Mouse (Mus musculus): Measurements from ENCODE around the gene Fam133b. TPM values are rescaled to one million over a fixed set of nuclear protein-coding genes. Genes with fewer than 3 reads are reported as not detected.
A peak's percentile ranks its signal among the peaks of the same experiment; 100 is the strongest.

Gene Fam133b
- polyA plus RNA-seq, 1 experiment from 2014 or later, result 21.0 TPM

GRCm38 (mm10) chr5:3536592-3537212 lies 6.9 kb upstream of the Fam133b start:
- Histone ChIP-seq H3K4me3 (ENCODE audit: low read depth, low read length) (no peak overlapping the region), H3K27me3 (replicated peaks; ENCODE audit: insufficient read depth, low read length) (no peaks in the 10 kb centered on the region), H3K9me3 (ENCODE audit: low read length) (no peaks in the 10 kb centered on the region), H3K4me2 (replicated peaks; ENCODE audit: low read depth, low read length) (no peak overlapping the region), H3K9ac (replicated peaks; ENCODE audit: low read depth) (no peak overlapping the region), H3K4me1 (ENCODE audit: insufficient read depth, low read depth, low read length) (no peaks in the 10 kb centered on the region), H3K36me3 (ENCODE audit: insufficient read depth, low read length) (no peaks in the 10 kb centered on the region), H3K27ac (ENCODE audit: low read length) (no peak overlapping the region)
- ATAC-seq (no peak), DNase-seq (ENCODE audit: low spot score) (no peak)
- TF ChIP-seq EP300 (IDR thresholded peaks at IDR 0.05) (no peak), CTCF (IDR thresholded peaks at IDR 0.05) (no peak)
- WGBS, result 68% methylated on average over 3 of the region's 3 CpGs

- no peak overlapping the region for H3K27ac ChIP-seq (ENCODE audit: low read length)
- H3K36me3 ChIP-seq (ENCODE audit: insufficient read depth, low read length), result no peaks in the 10 kb centered on the region
- no peaks in the 10 kb centered on the region for H3K4me1 ChIP-seq (ENCODE audit: insufficient read depth, low read depth, low read length)
- no peak overlapping the region for H3K9ac ChIP-seq (replicated peaks; ENCODE audit: low read depth)
- H3K9me3 ChIP-seq (ENCODE audit: low read length), result no peaks in the 10 kb centered on the region
- no peaks in the 10 kb centered on the region for H3K27me3 ChIP-seq (replicated peaks; ENCODE audit: insufficient read depth, low read length)
- 48% methylated on average over 11 of the region's 11 CpGs for WGBS
- no peak overlapping the region for H3K4me2 ChIP-seq (replicated peaks; ENCODE audit: low read depth, low read length)
- TF ChIP-seq EP300 (IDR thresholded peaks at IDR 0.05) (no peak), CTCF (IDR thresholded peaks at IDR 0.05) (no peak)
- no peak for ATAC-seq
- no peak overlapping the region for H3K4me3 ChIP-seq (ENCODE audit: low read depth, low read length)
- DNase-seq (ENCODE audit: low spot score), result peak; percentile 13
These were observed 4.8 kb upstream of the Fam133b start for GRCm38 (mm10) chr5:3538505-3539472.

- no peak for DNase-seq (ENCODE audit: low spot score)
- Histone ChIP-seq H3K4me1 (ENCODE audit: insufficient read depth, low read depth, low read length) (peaks cover 5% of the 10 kb centered on the region; the same call in 1 of the 2 replicates), H3K9ac (replicated peaks; ENCODE audit: low read depth) (no peak overlapping the region), H3K4me3 (ENCODE audit: low read depth, low read length) (no peak overlapping the region), H3K27me3 (replicated peaks; ENCODE audit: insufficient read depth, low read length) (no peaks in the 10 kb centered on the region), H3K4me2 (replicated peaks; ENCODE audit: low read depth, low read length) (no peak overlapping the region), H3K36me3 (ENCODE audit: insufficient read depth, low read length) (no peaks in the 10 kb centered on the region), H3K9me3 (ENCODE audit: low read length) (no peaks in the 10 kb centered on the region), H3K27ac (ENCODE audit: low read length) (no peak overlapping the region)
- TF ChIP-seq EP300 (IDR thresholded peaks at IDR 0.05) (no peak), CTCF (IDR thresholded peaks at IDR 0.05) (no peak)
- ATAC-seq, result no peak
- 71% methylated on average over 6 of the region's 6 CpGs for WGBS
These were observed 1.8 kb upstream of the Fam133b start for GRCm38 (mm10) chr5:3541871-3542270.

DNA sequence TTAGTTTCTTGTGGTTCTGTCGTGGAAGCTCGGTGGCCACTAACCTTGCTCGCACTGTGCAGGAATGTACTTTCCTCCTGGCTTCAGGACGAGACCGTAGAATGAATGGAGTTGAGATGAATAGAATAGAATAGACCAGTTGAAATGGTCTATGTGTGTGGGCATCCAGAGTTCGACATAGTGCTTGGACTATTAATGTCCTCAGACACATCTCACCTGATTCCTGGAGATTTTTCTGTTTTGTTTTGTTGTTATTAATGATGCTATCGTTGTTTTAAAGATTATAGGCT lies 792 bp downstream of the Fam133b start:
- Histone ChIP-seq H3K4me1 (ENCODE audit: insufficient read depth, low read depth, low read length) (peaks cover 5% of the 10 kb centered on the region; the same call in 1 of the 2 replicates), H3K36me3 (ENCODE audit: insufficient read depth, low read length) (no peaks in the 10 kb centered on the region), H3K27me3 (replicated peaks; ENCODE audit: insufficient read depth, low read length) (no peaks in the 10 kb centered on the region), H3K4me2 (replicated peaks; ENCODE audit: low read depth, low read length) (peak overlapping the region; percentile 73), H3K9ac (replicated peaks; ENCODE audit: low read depth) (peak overlapping the region; percentile 92), H3K4me3 (ENCODE audit: low read depth, low read length) (peak overlapping the region; percentile 82), H3K27ac (ENCODE audit: low read length) (no peak overlapping the region), H3K9me3 (ENCODE audit: low read length) (no peaks in the 10 kb centered on the region)
- DNase-seq (ENCODE audit: low spot score), result no peak
- no peak for TF ChIP-seq EP300 (IDR thresholded peaks at IDR 0.05)
- no peak for TF ChIP-seq CTCF (IDR thresholded peaks at IDR 0.05)
- WGBS, result 10% methylated on average over 7 of the region's 7 CpGs
- ATAC-seq, result no peak

- H3K9me3 ChIP-seq (ENCODE audit: low read length), result no peaks in the 10 kb centered on the region
- 77% methylated on average over 1 of the region's 1 CpGs for WGBS
- H3K9ac ChIP-seq (replicated peaks; ENCODE audit: low read depth), result no peak overlapping the region
- DNase-seq (ENCODE audit: low spot score) (no peak), ATAC-seq (no peak)
- H3K27me3 ChIP-seq (replicated peaks; ENCODE audit: insufficient read depth, low read length), result no peaks in the 10 kb centered on the region
- H3K27ac ChIP-seq (ENCODE audit: low read length), result no peak overlapping the region
- H3K4me3 ChIP-seq (ENCODE audit: low read depth, low read length), result no peak overlapping the region
- H3K36me3 ChIP-seq (ENCODE audit: insufficient read depth, low read length), result no peaks in the 10 kb centered on the region
- no peak overlapping the region for H3K4me2 ChIP-seq (replicated peaks; ENCODE audit: low read depth, low read length)
- peaks cover 5% of the 10 kb centered on the region; the same call in 1 of the 2 replicates for H3K4me1 ChIP-seq (ENCODE audit: insufficient read depth, low read depth, low read length)
- TF ChIP-seq CTCF (IDR thresholded peaks at IDR 0.05) (no peak), EP300 (IDR thresholded peaks at IDR 0.05) (no peak)
These were observed 2.6 kb downstream of the Fam133b start for GRCm38 (mm10) chr5:3546226-3546625.

- Histone ChIP-seq H3K9ac (replicated peaks; ENCODE audit: low read depth) (no peak overlapping the region), H3K27ac (ENCODE audit: low read length) (no peak overlapping the region), H3K4me2 (replicated peaks; ENCODE audit: low read depth, low read length) (no peak overlapping the region), H3K9me3 (ENCODE audit: low read length) (no peaks in the 10 kb centered on the region), H3K27me3 (replicated peaks; ENCODE audit: insufficient read depth, low read length) (no peaks in the 10 kb centered on the region), H3K4me1 (ENCODE audit: insufficient read depth, low read depth, low read length) (no peaks in the 10 kb centered on the region), H3K4me3 (ENCODE audit: low read depth, low read length) (no peak overlapping the region), H3K36me3 (ENCODE audit: insufficient read depth, low read length) (peaks cover 6% of the 10 kb centered on the region; the same call in 1 of the 2 replicates)
- TF ChIP-seq CTCF (IDR thresholded peaks at IDR 0.05), result no peak
- no peak for TF ChIP-seq EP300 (IDR thresholded peaks at IDR 0.05)
- 93% methylated on average over 1 of the region's 1 CpGs for WGBS
- DNase-seq (ENCODE audit: low spot score) (no peak), ATAC-seq (no peak)
These were observed 7.8 kb downstream of the Fam133b start for GRCm38 (mm10) chr5:3551481-3551880.
